Mouse (Mus musculus): ENCODE data around the gene Agmo. TPM values are rescaled to one million over a fixed set of nuclear protein-coding genes. Genes with fewer than 3 reads are reported as not detected.

Agmo gene
- polyA plus RNA-seq, 1 experiment from 2014 or later = 5.5 TPM

DNA sequence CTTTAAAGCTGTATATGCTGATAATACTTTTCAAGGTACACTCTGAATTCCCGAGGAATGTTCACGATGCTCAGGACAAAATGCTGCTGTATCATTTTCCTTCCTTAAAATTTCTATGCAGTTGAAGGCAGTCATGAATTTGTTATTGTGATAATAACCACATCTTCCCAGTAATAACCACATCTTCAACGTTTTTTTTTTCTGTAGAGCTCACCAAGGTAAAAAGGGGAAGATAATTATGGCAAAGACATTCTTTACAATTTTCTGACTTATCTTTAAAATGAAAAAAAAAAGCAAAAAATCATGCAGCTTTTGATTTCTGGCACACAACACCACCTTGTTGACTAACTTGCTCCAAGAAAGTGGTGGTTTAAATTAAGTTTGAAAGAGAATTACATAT, 283.2 kb downstream of the Agmo start:
- no peak overlapping the region for H3K4me2 ChIP-seq
- H3K27me3 ChIP-seq (replicated peaks; ENCODE audit: control insufficient read depth, insufficient read depth, low read length) = no peaks in the 10 kb centered on the region
- H3K9me3 ChIP-seq (ENCODE audit: control insufficient read depth, low read length) = no peaks in the 10 kb centered on the region
- DNase-seq (ENCODE audit: low spot score) (no peak), ATAC-seq (replicated peaks; ENCODE audit: low FRiP score) (no peak)
- WGBS = 79% methylated on average over 3 of the region's 3 CpGs
- no peak overlapping the region for H3K9ac ChIP-seq (ENCODE audit: low read depth, low read length)
- H3K27ac ChIP-seq (ENCODE audit: low read depth, low read length) = no peak overlapping the region
- H3K4me1 ChIP-seq (replicated peaks; ENCODE audit: control insufficient read depth, insufficient read depth, low read length) = no peaks in the 10 kb centered on the region
- H3K36me3 ChIP-seq (ENCODE audit: control insufficient read depth, insufficient read depth, low read length) = no peaks in the 10 kb centered on the region
- no peak overlapping the region for H3K4me3 ChIP-seq (ENCODE audit: low read depth, low read length)

DNA sequence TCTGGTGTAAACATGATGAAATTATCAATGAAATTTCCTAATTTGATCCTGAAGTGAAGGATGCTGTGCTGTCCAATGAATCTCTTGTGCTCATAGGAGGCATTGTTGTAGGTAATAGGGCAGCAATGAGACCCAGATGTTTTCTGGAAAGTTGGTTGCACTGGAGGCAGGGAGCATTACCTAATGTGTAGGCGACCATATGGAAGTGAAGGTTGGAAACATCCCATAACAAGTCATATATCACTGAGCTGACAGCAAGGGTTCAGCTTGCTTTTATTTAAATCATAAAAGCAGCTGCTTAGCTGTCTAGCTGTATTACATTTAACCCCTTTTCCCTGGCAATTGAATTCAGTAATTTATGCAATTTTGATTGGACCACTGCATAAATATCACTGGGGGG, 299.6 kb downstream of the Agmo start:
- no peak overlapping the region for H3K4me2 ChIP-seq
- H3K27ac ChIP-seq (ENCODE audit: low read depth, low read length) = no peak overlapping the region
- H3K4me1 ChIP-seq (replicated peaks; ENCODE audit: control insufficient read depth, insufficient read depth, low read length) = no peaks in the 10 kb centered on the region
- H3K9me3 ChIP-seq (ENCODE audit: control insufficient read depth, low read length) = no peaks in the 10 kb centered on the region
- no peaks in the 10 kb centered on the region for H3K27me3 ChIP-seq (replicated peaks; ENCODE audit: control insufficient read depth, insufficient read depth, low read length)
- WGBS = 62% methylated on average over 1 of the region's 1 CpGs
- no peak overlapping the region for H3K4me3 ChIP-seq (ENCODE audit: low read depth, low read length)
- no peak for ATAC-seq (replicated peaks; ENCODE audit: low FRiP score)
- DNase-seq (ENCODE audit: low spot score) = no peak
- H3K9ac ChIP-seq (ENCODE audit: low read depth, low read length) = no peak overlapping the region
- no peaks in the 10 kb centered on the region for H3K36me3 ChIP-seq (ENCODE audit: control insufficient read depth, insufficient read depth, low read length)

DNA sequence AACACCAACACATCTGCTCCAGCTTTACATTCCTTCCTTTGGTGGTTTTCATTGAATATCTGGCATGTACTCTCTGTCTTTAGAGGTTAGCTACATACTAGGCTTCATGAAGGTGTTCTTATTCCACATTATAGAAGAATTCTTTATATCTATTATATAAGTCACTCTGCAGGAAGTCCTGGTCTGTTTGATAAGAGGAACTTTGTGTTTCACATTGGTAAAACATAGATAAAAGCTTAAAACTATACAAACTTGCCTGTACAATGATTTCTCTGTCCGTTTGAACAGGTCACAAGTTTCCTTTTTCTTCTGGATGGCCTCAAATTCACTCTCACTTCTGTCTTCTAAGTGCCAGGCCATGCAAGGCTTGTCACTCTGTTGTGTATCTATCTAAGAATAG, 316.8 kb downstream of the Agmo start:
- H3K36me3 ChIP-seq (ENCODE audit: control insufficient read depth, insufficient read depth, low read length) = no peaks in the 10 kb centered on the region
- no peaks in the 10 kb centered on the region for H3K4me1 ChIP-seq (replicated peaks; ENCODE audit: control insufficient read depth, insufficient read depth, low read length)
- no peak for DNase-seq (ENCODE audit: low spot score)
- H3K9me3 ChIP-seq (ENCODE audit: control insufficient read depth, low read length) = no peaks in the 10 kb centered on the region
- H3K4me2 ChIP-seq = no peak overlapping the region
- WGBS = 42% methylated on average over 1 of the region's 1 CpGs
- H3K4me3 ChIP-seq (ENCODE audit: low read depth, low read length) = no peak overlapping the region
- no peaks in the 10 kb centered on the region for H3K27me3 ChIP-seq (replicated peaks; ENCODE audit: control insufficient read depth, insufficient read depth, low read length)
- ATAC-seq (replicated peaks; ENCODE audit: low FRiP score) = no peak
- H3K27ac ChIP-seq (ENCODE audit: low read depth, low read length) = no peak overlapping the region
- no peak overlapping the region for H3K9ac ChIP-seq (ENCODE audit: low read depth, low read length)

DNA sequence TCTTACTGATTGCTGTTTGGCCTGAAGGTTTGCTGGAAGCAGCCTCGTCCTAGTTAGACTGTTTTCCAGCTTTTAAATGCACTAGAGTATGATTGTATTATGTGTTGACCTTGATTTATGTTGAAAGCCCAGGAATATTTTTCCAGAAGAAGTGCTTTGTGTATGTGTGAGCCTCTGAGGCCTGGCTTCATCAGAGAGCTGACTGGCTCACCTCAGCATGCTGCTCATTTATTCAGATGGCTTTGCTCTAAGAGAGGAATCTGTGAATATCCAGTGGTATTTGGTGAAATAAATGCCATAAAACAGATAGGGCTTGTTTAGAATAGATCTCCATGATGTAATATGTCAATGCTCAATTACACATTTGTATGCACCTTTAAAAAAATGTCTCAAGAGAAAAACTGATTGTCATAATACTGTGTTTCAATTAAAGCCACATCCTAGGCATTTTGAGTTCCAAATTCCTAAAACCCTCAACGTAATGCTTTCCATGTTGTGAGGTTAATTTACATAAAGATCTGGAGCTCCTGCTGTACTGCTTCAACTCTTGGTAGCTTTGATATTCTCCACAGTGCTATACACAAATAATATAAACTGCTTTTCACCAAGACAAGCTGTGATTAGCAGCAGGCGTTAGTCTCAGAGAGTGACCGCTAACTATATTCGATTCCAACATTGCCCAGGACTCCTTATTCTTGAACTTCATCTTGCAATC, 324.6 kb downstream of the Agmo start:
- no peak overlapping the region for H3K4me3 ChIP-seq (ENCODE audit: low read depth, low read length)
- no peak overlapping the region for H3K9ac ChIP-seq (ENCODE audit: low read depth, low read length)
- H3K9me3 ChIP-seq (ENCODE audit: control insufficient read depth, low read length) = no peaks in the 10 kb centered on the region
- no peak overlapping the region for H3K4me2 ChIP-seq
- DNase-seq (ENCODE audit: low spot score) (no peak), ATAC-seq (replicated peaks; ENCODE audit: low FRiP score) (no peak)
- no peaks in the 10 kb centered on the region for H3K4me1 ChIP-seq (replicated peaks; ENCODE audit: control insufficient read depth, insufficient read depth, low read length)
- H3K36me3 ChIP-seq (ENCODE audit: control insufficient read depth, insufficient read depth, low read length) = no peaks in the 10 kb centered on the region
- H3K27me3 ChIP-seq (replicated peaks; ENCODE audit: control insufficient read depth, insufficient read depth, low read length) = no peaks in the 10 kb centered on the region
- WGBS = 80% methylated on average over 5 of the region's 5 CpGs
- no peak overlapping the region for H3K27ac ChIP-seq (ENCODE audit: low read depth, low read length)

DNA sequence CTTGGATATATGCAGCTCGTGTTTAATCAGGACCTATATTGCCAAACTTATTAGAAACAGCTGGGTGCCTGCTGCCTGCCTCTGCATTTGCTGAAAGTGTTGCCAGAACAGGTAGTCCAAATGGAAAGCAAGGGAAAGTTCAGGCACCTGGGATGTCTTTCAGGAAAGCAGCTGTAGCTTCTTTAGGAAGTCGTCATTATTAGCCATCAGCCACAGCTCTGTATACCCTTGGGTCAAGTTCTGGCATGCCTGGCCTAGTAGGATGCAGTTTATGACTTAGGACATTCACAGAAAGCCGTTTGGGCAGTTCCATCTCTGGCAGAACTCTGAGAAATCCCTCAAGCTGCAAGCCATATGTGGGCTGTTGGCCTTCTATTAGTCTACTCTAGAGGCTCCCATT, 330.5 kb downstream of the Agmo start:
- 67% methylated on average over 3 of the region's 3 CpGs for WGBS
- Histone ChIP-seq H3K4me3 (ENCODE audit: low read depth, low read length) (no peak overlapping the region), H3K9me3 (ENCODE audit: control insufficient read depth, low read length) (no peaks in the 10 kb centered on the region), H3K36me3 (ENCODE audit: control insufficient read depth, insufficient read depth, low read length) (no peaks in the 10 kb centered on the region), H3K27ac (ENCODE audit: low read depth, low read length) (no peak overlapping the region), H3K4me1 (replicated peaks; ENCODE audit: control insufficient read depth, insufficient read depth, low read length) (no peaks in the 10 kb centered on the region), H3K27me3 (replicated peaks; ENCODE audit: control insufficient read depth, insufficient read depth, low read length) (no peaks in the 10 kb centered on the region), H3K9ac (ENCODE audit: low read depth, low read length) (no peak overlapping the region), H3K4me2 (no peak overlapping the region)
- no peak for ATAC-seq (replicated peaks; ENCODE audit: low FRiP score)
- no peak for DNase-seq (ENCODE audit: low spot score)

DNA sequence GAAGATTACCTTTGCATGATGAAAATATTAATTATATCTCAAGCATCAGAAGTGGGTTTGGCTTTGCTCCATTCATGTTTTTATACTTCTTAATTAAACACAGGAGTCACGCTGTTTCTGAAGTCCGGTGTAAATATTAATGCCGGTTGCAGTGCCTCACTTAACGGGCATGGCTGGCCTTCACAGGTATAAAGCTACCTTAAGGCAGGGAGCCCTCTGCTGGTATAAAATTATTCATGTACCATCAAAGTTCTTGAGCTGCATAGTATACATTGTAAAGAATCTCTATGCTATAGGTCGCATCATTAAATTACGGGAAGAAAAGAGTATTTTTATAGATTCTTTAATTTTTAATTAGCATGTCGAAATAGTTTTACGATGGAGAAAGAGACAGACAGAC, 341.3 kb downstream of the Agmo start:
- H3K9me3 ChIP-seq (ENCODE audit: control insufficient read depth, low read length) = no peaks in the 10 kb centered on the region
- no peak overlapping the region for H3K9ac ChIP-seq (ENCODE audit: low read depth, low read length)
- H3K4me2 ChIP-seq = no peak overlapping the region
- no peak for ATAC-seq (replicated peaks; ENCODE audit: low FRiP score)
- no peaks in the 10 kb centered on the region for H3K27me3 ChIP-seq (replicated peaks; ENCODE audit: control insufficient read depth, insufficient read depth, low read length)
- WGBS = 78% methylated on average over 8 of the region's 8 CpGs
- no peaks in the 10 kb centered on the region for H3K36me3 ChIP-seq (ENCODE audit: control insufficient read depth, insufficient read depth, low read length)
- DNase-seq (ENCODE audit: low spot score) = no peak
- H3K4me3 ChIP-seq (ENCODE audit: low read depth, low read length) = no peak overlapping the region
- H3K4me1 ChIP-seq (replicated peaks; ENCODE audit: control insufficient read depth, insufficient read depth, low read length) = no peaks in the 10 kb centered on the region
- H3K27ac ChIP-seq (ENCODE audit: low read depth, low read length) = no peak overlapping the region

DNA sequence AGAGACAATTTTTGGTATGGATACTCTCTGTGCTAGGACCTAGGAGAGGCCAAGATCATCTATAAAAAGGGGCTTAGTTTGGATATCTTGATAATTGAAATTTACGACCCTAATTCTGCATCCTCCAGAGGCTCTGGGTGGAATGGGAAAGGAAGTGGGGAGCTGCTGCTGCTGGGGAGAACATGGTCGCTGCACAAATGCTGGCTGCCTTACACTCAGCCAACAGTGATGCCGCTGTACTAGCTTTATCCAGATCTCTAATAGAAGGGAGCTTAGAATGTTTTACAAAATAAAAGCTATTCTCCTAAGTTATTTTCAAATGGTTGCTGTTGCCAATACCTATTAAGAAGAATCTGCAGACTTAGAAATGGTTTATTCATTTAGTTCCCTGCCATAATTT, 351.4 kb downstream of the Agmo start:
- no peak overlapping the region for H3K4me2 ChIP-seq
- no peaks in the 10 kb centered on the region for H3K27me3 ChIP-seq (replicated peaks; ENCODE audit: control insufficient read depth, insufficient read depth, low read length)
- 69% methylated on average over 3 of the region's 3 CpGs for WGBS
- no peaks in the 10 kb centered on the region for H3K36me3 ChIP-seq (ENCODE audit: control insufficient read depth, insufficient read depth, low read length)
- no peak overlapping the region for H3K27ac ChIP-seq (ENCODE audit: low read depth, low read length)
- no peak overlapping the region for H3K4me3 ChIP-seq (ENCODE audit: low read depth, low read length)
- no peak for ATAC-seq (replicated peaks; ENCODE audit: low FRiP score)
- H3K9me3 ChIP-seq (ENCODE audit: control insufficient read depth, low read length) = no peaks in the 10 kb centered on the region
- no peak overlapping the region for H3K9ac ChIP-seq (ENCODE audit: low read depth, low read length)
- DNase-seq (ENCODE audit: low spot score) = no peak
- H3K4me1 ChIP-seq (replicated peaks; ENCODE audit: control insufficient read depth, insufficient read depth, low read length) = no peaks in the 10 kb centered on the region

DNA sequence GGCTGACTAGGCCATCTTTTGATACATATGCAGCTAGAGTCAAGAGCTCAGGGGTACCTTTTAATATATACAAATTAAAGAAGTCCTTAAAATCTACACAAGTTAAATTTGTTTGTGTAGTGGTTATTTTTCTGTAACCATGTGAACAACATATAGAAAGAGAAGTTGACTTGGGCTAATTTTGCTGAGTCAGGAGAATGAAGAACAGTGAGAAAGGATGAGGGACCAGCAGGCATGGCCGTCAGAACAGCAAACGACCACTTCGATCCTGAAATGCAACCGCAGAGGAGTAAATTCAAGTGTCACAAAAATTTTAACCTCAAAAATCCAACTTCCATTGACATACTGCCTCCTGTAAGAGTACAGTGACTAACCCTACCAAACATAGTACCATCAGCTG, 371.4 kb downstream of the Agmo start:
- no peaks in the 10 kb centered on the region for H3K9me3 ChIP-seq (ENCODE audit: control insufficient read depth, low read length)
- H3K4me3 ChIP-seq (ENCODE audit: low read depth, low read length) = no peak overlapping the region
- no peaks in the 10 kb centered on the region for H3K36me3 ChIP-seq (ENCODE audit: control insufficient read depth, insufficient read depth, low read length)
- H3K27me3 ChIP-seq (replicated peaks; ENCODE audit: control insufficient read depth, insufficient read depth, low read length) = no peaks in the 10 kb centered on the region
- H3K9ac ChIP-seq (ENCODE audit: low read depth, low read length) = no peak overlapping the region
- no peak overlapping the region for H3K27ac ChIP-seq (ENCODE audit: low read depth, low read length)
- H3K4me1 ChIP-seq (replicated peaks; ENCODE audit: control insufficient read depth, insufficient read depth, low read length) = no peaks in the 10 kb centered on the region
- DNase-seq (ENCODE audit: low spot score) (no peak), ATAC-seq (replicated peaks; ENCODE audit: low FRiP score) (no peak)
- 85% methylated on average over 4 of the region's 4 CpGs for WGBS
- no peak overlapping the region for H3K4me2 ChIP-seq

DNA sequence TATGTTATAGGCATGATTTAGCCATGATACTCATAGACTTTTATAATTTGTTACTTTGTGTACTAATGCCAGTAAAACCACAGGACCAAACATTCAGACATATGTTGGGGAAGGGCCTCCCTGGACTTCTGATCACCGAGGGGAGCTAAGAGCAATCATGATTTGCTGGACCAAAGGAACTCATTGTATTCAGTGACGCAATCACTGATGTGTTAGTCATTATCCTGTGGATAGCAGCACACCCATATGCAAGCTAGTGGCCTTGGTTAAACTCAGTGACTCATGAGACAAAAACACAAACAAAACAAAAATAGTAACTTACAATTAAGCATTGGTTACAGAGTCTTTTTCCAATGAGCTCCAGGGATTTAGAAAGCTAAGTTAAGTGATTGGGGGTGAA, 373.3 kb downstream of the Agmo start:
- no peak overlapping the region for H3K9ac ChIP-seq (ENCODE audit: low read depth, low read length)
- no peak for ATAC-seq (replicated peaks; ENCODE audit: low FRiP score)
- no peaks in the 10 kb centered on the region for H3K36me3 ChIP-seq (ENCODE audit: control insufficient read depth, insufficient read depth, low read length)
- no peaks in the 10 kb centered on the region for H3K27me3 ChIP-seq (replicated peaks; ENCODE audit: control insufficient read depth, insufficient read depth, low read length)
- H3K4me2 ChIP-seq = no peak overlapping the region
- no peak for DNase-seq (ENCODE audit: low spot score)
- 84% methylated on average over 2 of the region's 2 CpGs for WGBS
- H3K4me1 ChIP-seq (replicated peaks; ENCODE audit: control insufficient read depth, insufficient read depth, low read length) = no peaks in the 10 kb centered on the region
- H3K4me3 ChIP-seq (ENCODE audit: low read depth, low read length) = no peak overlapping the region
- no peaks in the 10 kb centered on the region for H3K9me3 ChIP-seq (ENCODE audit: control insufficient read depth, low read length)
- no peak overlapping the region for H3K27ac ChIP-seq (ENCODE audit: low read depth, low read length)

Measured in liver, embryonic 11.5 days (tissue).